Mouse (Mus musculus) midbrain, embryonic 16.5 days (tissue): Measurements from ENCODE around the gene Zbtb8a. TPM values are rescaled to one million over a fixed set of nuclear protein-coding genes. Genes with fewer than 3 reads are reported as not detected.

Source experiments
- ATAC-seq: fragments of 200-750 bp; cut with Nextera tagmentation; 2 replicates; pipeline ENCODE4 v1.8.0; 2017; ENCODE audit warnings: moderate TSS enrichment
- H3K27ac ChIP-seq: fragments of 300-500 bp; sonication (generic); 2 replicates; pipeline ENCODE4 v1.5.1; 2014; ENCODE audit warnings: mild to moderate bottlenecking, low read length, mixed read lengths
- H3K27me3 ChIP-seq: fragments of 300-500 bp; sonication (generic); 2 replicates; pipeline ENCODE4 v1.6.1; 2014; ENCODE audit warnings: low read depth, low read length, mixed read lengths; ENCODE audit not compliant: control insufficient read depth, insufficient read depth
- H3K36me3 ChIP-seq: fragments of 300-500 bp; sonication (generic); 2 replicates; pipeline ENCODE4 v1.6.1; 2014; ENCODE audit warnings: mild to moderate bottlenecking, low read length, moderate library complexity, mixed read lengths; ENCODE audit not compliant: control insufficient read depth, insufficient read depth
- H3K4me1 ChIP-seq: fragments of 300-500 bp; sonication (generic); 2 replicates; pipeline ENCODE4 v1.6.1; 2014; ENCODE audit warnings: mild to moderate bottlenecking, low read length, mixed read lengths; ENCODE audit not compliant: control insufficient read depth, insufficient read depth
- H3K4me2 ChIP-seq: fragments of 300-500 bp; sonication (generic); 2 replicates; pipeline ENCODE4 v1.6.1; 2014; ENCODE audit warnings: mild to moderate bottlenecking, low read length, mixed read lengths
- H3K4me3 ChIP-seq: fragments of 300-500 bp; sonication (generic); 2 replicates; pipeline ENCODE4 v1.5.1; 2014; ENCODE audit warnings: low read depth, mild to moderate bottlenecking, low read length, moderate library complexity, mixed read lengths
- H3K9ac ChIP-seq: fragments of 300-500 bp; sonication (generic); 2 replicates; pipeline ENCODE4 v1.6.1; 2014; ENCODE audit warnings: low read depth, low read length, mixed read lengths
- H3K9me3 ChIP-seq: fragments of 300-500 bp; sonication (generic); replicated peaks from 2 replicates; pipeline ENCODE4 v1.6.1; 2014; ENCODE audit warnings: mild to moderate bottlenecking, low read length, mixed read lengths; ENCODE audit not compliant: control insufficient read depth, poor library complexity, severe bottlenecking
- WGBS: fragments of 180-500 bp; shearing (Covaris S2); extraction: QIAGEN DNeasy Blood & Tissue Kit; methylation state at CpG from one replicate; pipeline ENCODE4 v1.1.7; 2014; 5-methylcytosine and 5-hydroxymethylcytosine counted together
- polyA plus RNA-seq: library from polyadenylated mRNA; unstranded; fragments of >200 nt; fragmentation: Nextera tagmentation; extraction: Ambion mirVana; gene quantifications from 2 replicates; pipeline ENCODE4 v1.2.1, GENCODE M21; 2015

The Zbtb8a gene
- polyA plus RNA-seq, 1 experiment from 2014 or later = 23.2 TPM

DNA sequence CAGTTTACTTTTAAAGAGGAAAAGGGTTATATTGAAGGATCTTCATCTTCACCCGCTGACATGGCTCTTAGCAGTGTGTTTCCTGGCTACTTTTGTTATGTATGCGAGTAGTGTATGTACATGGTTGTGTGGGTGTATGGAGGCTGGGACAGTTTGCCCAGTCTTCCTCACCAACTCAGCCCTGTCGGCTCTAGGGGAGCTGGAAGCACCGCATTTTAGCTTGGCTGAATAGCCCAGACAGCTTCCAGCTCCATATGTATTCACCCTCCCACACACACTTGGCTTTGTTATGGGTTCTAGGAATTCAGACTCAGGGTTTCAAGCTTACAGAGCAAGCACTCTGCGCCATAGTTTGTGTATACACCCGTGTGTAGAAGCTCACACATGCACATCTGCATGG is 26.8 kb downstream of the Zbtb8a start:
- no peak overlapping the region for H3K27ac ChIP-seq
- peaks cover 5% of the 10 kb centered on the region for H3K36me3 ChIP-seq
- no peak overlapping the region for H3K4me2 ChIP-seq
- 73% methylated on average over 6 of the region's 6 CpGs for WGBS
- H3K9me3 ChIP-seq = no peaks in the 10 kb centered on the region
- no peak overlapping the region for H3K9ac ChIP-seq
- H3K27me3 ChIP-seq = no peaks in the 10 kb centered on the region
- ATAC-seq = no peak
- no peaks in the 10 kb centered on the region for H3K4me1 ChIP-seq
- H3K4me3 ChIP-seq = no peak overlapping the region

DNA sequence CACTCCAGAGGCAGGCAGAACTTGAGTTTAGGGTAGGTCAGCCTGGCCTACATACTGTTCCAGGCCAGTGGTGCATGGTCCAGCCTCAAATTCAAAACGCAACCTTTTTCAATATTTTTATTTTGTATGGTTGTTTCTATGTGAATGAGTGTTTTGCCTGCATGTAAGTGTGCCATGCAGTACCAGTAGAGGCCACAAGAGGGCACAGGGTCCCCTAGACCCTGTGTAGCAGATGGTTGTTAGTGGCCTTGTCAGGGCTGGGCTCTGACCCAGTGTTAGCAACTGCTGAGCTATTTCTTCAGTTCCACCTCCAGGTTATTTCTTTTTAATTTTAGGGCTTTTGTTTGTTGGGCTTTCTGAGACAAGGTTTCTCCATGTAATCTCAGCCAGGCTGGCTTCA is 27.3 kb downstream of the Zbtb8a start:
- no peak overlapping the region for H3K4me2 ChIP-seq
- peak; percentile 78 for ATAC-seq
- no peak overlapping the region for H3K9ac ChIP-seq
- H3K9me3 ChIP-seq = no peaks in the 10 kb centered on the region
- no peak overlapping the region for H3K4me3 ChIP-seq
- no peaks in the 10 kb centered on the region for H3K27me3 ChIP-seq
- H3K36me3 ChIP-seq = peaks cover 5% of the 10 kb centered on the region
- whole genome bisulfite sequencing = 3% methylated on average over 1 of the region's 1 CpGs
- H3K27ac ChIP-seq = no peak overlapping the region
- no peaks in the 10 kb centered on the region for H3K4me1 ChIP-seq

DNA sequence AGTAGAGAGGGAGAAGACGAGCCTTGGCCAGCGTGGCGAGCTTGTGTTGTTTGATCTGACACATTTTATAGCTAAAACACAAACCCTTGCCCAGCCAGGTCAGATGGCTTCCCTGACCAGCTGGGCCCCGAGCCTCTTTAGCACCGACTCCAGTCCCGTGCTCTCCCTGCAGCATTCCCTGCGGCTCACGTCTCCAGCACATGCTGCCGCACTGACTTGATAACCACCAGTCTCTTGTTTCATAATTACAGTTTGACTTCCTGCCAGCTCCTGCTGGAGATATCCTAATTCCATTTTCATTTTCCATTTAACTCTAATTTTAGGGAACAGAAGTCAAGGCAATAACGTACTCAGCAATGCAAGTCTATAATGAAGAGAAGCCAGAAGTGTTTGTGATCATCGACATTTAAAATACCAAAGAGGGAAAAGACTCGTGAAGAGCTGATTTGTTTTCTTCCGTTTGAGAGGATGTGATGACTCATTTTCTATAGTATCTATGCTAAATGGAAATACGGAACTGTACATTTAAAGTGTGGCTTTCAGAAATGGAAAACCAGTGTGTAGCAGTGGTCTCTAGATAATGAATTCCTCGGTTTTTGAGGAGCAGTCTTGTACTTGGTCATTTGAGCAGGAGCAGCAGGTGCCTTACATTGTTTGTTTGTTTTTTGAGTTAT is 31.3 kb downstream of the Zbtb8a start:
- H3K9ac ChIP-seq = no peak overlapping the region
- H3K27me3 ChIP-seq = no peaks in the 10 kb centered on the region
- H3K4me3 ChIP-seq = no peak overlapping the region
- H3K4me1 ChIP-seq = no peaks in the 10 kb centered on the region
- WGBS = 91% methylated on average over 15 of the region's 15 CpGs
- no peak overlapping the region for H3K27ac ChIP-seq
- peaks cover 4% of the 10 kb centered on the region; the same call in 1 of the 2 replicates for H3K36me3 ChIP-seq
- ATAC-seq = no peak
- H3K4me2 ChIP-seq = no peak overlapping the region
- H3K9me3 ChIP-seq = no peaks in the 10 kb centered on the region

DNA sequence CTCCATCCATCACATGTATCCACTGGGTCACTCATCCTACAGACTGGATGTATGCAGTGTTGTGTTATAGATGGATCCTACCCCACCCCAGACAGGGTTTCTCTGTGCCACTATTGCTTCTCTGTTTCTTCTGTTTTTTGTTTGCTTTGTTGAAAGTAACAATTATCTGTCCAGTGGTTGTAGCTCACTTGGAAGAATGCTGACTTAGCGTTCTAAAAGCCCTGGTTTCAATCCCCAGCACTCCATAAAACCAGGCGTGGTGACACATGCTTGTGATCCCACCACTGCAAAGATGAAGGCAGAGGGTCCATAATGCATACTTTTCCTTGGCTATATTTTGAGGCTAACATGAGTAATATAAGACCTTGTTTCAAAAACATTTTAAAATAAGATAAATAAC is 35.2 kb downstream of the Zbtb8a start:
- 91% methylated on average over 2 of the region's 2 CpGs for WGBS
- Histone ChIP-seq H3K9me3 (no peaks in the 10 kb centered on the region), H3K4me1 (no peaks in the 10 kb centered on the region), H3K9ac (no peak overlapping the region), H3K36me3 (peaks cover 4% of the 10 kb centered on the region; the same call in 1 of the 2 replicates), H3K4me2 (no peak overlapping the region), H3K4me3 (no peak overlapping the region), H3K27me3 (no peaks in the 10 kb centered on the region), H3K27ac (no peak overlapping the region)
- no peak for ATAC-seq

DNA sequence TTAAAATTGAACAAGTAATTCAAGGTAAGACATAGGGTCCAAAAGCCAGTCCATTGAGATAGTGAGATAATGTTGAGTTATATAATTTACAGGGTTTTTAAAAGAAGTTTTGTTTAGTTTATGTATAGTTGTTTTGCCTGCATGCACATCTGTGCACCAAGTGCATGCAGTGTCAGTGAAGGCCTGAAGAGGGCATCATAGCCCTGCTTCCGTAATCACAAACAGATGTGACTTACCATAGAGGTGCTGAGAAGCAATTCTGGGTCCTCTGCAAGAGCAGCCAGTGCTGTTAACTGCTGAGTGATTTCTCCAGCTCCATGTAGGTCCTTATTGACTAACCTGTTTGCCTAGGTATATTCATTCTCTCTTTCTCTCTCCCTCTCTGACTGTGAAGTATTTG is 36.0 kb downstream of the Zbtb8a start:
- Histone ChIP-seq H3K27me3 (no peaks in the 10 kb centered on the region), H3K27ac (no peak overlapping the region), H3K4me3 (no peak overlapping the region), H3K9ac (no peak overlapping the region), H3K4me2 (no peak overlapping the region), H3K36me3 (peaks cover 4% of the 10 kb centered on the region; the same call in 1 of the 2 replicates), H3K9me3 (no peaks in the 10 kb centered on the region), H3K4me1 (no peaks in the 10 kb centered on the region)
- no peak for ATAC-seq
- WGBS = 87% methylated on average over 1 of the region's 1 CpGs

DNA sequence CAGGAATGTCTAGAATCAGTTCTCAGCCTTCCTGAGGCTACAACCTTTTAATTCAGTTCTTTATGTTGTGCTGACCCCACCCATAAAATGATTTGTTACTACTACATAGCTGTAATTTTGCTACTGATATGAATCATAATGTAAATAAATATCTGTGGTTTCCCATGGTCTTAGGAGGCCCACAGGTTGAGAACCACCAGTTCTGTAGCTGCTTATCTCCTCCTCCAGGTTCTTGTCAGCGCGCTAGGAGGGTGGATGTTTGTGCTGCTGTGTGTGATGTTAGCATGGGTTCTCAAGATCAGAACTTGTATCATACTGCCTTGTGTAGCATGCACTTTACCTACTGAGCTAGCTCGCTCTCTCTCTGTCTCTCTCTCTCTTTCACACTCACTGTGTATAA is 38.2 kb downstream of the Zbtb8a start:
- H3K4me2 ChIP-seq = no peak overlapping the region
- no peaks in the 10 kb centered on the region for H3K9me3 ChIP-seq
- no peak overlapping the region for H3K27ac ChIP-seq
- no peak for ATAC-seq
- no peak overlapping the region for H3K4me3 ChIP-seq
- peaks cover 2% of the 10 kb centered on the region; the same call in 1 of the 2 replicates for H3K36me3 ChIP-seq
- no peaks in the 10 kb centered on the region for H3K27me3 ChIP-seq
- WGBS = 96% methylated on average over 3 of the region's 3 CpGs
- peaks cover 4% of the 10 kb centered on the region; the same call in 1 of the 2 replicates for H3K4me1 ChIP-seq
- H3K9ac ChIP-seq = no peak overlapping the region

DNA sequence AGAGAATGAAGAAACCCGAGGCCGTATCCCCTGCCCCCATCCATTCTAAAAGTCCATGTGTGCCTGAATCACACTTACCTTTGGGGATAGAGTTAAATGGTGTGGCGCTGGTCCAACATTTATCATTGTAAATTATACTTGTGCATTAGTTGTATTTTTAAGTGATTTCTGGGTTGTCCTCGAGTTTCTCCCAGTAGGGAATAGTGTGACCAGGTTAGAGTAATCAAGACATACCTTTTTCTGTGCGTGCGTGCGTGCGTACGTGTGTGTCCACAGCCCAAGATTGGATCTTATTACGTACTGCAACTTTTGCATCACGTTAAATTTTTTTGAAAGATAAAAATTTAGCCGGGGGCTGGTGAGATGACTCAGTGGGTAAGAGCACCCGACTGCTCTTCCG is 41.6 kb downstream of the Zbtb8a start:
- H3K4me1 ChIP-seq = peaks cover 31% of the 10 kb centered on the region
- H3K4me2 ChIP-seq = peak overlapping the region; percentile 73
- no peaks in the 10 kb centered on the region for H3K9me3 ChIP-seq
- peak overlapping the region; percentile 61 for H3K9ac ChIP-seq
- no peak for ATAC-seq
- no peaks in the 10 kb centered on the region for H3K27me3 ChIP-seq
- H3K4me3 ChIP-seq = peak overlapping the region; percentile 92
- H3K36me3 ChIP-seq = no peaks in the 10 kb centered on the region
- 56% methylated on average over 14 of the region's 14 CpGs for WGBS
- H3K27ac ChIP-seq = peak overlapping the region; percentile 92

DNA sequence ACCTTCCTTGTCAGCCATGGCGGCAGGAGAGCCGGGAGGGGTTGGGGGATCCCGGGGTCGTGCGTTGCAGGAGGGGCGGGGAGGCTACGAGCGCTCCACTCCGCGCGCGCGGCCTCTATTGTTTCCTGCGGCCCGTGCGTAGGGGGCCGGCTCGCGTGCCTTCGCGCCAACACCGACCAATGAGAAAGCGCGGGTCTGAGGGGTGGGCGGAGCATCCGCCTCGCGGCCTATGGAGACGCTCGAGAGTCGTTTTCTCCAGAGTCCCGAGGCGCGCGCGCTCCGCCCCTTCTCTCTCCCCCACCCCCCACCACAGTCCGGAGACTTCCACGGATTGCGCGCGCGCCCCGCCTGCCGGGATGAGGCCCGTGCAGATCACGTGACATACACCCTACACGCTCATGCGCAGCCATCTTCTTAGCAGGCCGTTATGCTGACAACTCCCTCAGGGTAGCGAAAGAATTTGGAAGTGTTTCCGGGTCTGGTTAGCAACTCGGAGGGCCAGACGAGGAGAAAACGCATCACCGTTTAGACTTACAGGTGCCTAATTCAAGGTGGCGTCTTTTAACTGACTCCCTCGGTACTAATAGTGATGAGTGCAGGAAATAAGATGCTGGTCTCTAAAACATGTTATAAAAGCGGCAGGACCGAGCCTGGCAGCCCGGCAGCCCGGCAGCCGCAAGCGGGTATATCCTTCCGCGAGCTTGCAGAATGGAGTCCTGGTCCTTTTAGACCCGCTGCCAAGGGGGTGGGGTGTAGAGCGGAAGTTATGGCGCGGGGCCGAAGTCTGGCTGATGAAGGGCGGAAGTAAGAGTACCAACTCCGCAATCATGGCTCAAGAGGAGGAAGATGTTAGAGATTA is 42.5 kb downstream of the Zbtb8a start, which contains the start of the genes Rbbp4 and Zbtb8os:
TSS of gene Rbbp4 (minus strand) at position 155 of the 859 bp plus-strand sequence.
TSS of gene Zbtb8os (plus strand) at position 480 of the 859 bp plus-strand sequence.
- Histone ChIP-seq H3K27me3 (no peaks in the 10 kb centered on the region), H3K36me3 (no peaks in the 10 kb centered on the region), H3K4me3 (peak within 1 kb of the TSS; percentile 92), H3K9me3 (no peaks in the 10 kb centered on the region), H3K4me2 (peak within 1 kb of the TSS; percentile 73), H3K9ac (peak within 1 kb of the TSS; percentile 96), H3K4me1 (peaks cover 37% of the 10 kb centered on the region), H3K27ac (peak within 1 kb of the TSS; percentile 97)
- ATAC-seq = peak; percentile 99
- WGBS = under 1% methylated on average over 69 of the region's 73 CpGs
